Mouse (Mus musculus) layer of hippocampus, adult 2 months (tissue): ENCODE results near the gene Spty2d1. TPM values are rescaled to one million over a fixed set of nuclear protein-coding genes. Genes with fewer than 3 reads are reported as not detected.
A peak's percentile ranks its signal among the peaks of the same experiment; 100 is the strongest.

ENCODE experiments used
- DNase-seq, 2 experiments: peaks; one replicate each; pipeline ENCODE4 v3.0.0; 2022; ENCODE audit warnings: low spot score in 2 of 2
- H3K27ac ChIP-seq: fragments of 200-600 bp; 2 replicates; pipeline ENCODE4 v1.8.1; 2022
- H3K4me3 ChIP-seq: fragments of 200-600 bp; 2 replicates; pipeline ENCODE4 v1.8.1; 2022; ENCODE audit warnings: mild to moderate bottlenecking
- CTCF ChIP-seq: fragments of 200-600 bp; conservative IDR thresholded peaks from 2 replicates; pipeline ENCODE4 v1.8.1; 2022; ENCODE audit warnings: antibody characterized with exemption, mild to moderate bottlenecking, moderate library complexity
- total RNA-seq, 2 experiments: library from RNA; stranded (reverse); gene quantifications; 2 replicates each; pipeline ENCODE4 v1.2.3; 2021

The Spty2d1 gene
- total RNA-seq, 2 experiments from 2014 or later, result 15.4 to 16.0 TPM

GRCm38 (mm10) chr7:46962806-46963618, 45.2 kb downstream of the Spty2d1 start:
- peak; percentile 73 to 80 for DNase-seq
- TF ChIP-seq CTCF, result peak; percentile 87
- Histone ChIP-seq H3K27ac (no peak overlapping the region), H3K4me3 (no peak overlapping the region)

DNA sequence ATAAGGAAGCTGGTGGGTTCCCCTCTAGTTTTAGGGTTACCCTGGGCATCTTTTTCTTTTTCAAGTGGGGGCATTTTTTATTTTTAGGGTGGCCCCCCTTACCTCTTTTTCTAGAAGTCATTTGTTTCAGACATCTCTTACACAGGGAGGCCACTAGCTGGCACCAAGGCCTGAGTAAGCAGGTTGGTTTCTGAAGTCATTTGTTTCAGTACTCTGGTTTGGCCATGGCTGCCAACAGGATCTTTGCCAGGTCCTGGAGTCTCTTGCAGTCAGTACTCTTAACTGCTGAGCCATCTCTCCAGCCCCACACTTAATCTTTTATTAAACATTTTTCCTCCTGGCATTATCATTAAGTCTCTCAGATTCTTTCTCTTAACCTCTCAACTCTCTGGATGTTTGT, 46.1 kb downstream of the Spty2d1 start:
- Histone ChIP-seq H3K4me3 (no peak overlapping the region), H3K27ac (no peak overlapping the region)
- DNase-seq, result no peak
- no peak for TF ChIP-seq CTCF

DNA sequence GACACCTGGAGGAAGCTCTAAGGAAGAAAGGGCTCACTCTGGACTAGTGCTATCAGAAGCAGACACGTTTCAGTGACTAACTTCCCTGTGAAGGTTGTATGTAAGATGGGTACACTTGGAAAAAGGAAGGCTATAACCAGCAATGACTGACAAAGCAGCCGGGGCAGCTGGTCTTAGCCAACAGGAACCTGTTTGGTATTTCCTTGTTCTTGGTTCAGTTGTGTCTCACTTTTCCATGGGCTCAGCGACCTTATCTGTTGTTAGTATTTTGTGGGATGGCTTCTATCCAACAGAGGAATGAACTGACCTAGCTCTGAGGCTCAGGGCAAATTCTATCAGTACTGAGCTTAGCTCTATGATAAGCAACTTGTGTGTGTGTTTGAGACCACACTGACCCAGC, 47.2 kb downstream of the Spty2d1 start:
- no peak for DNase-seq
- Histone ChIP-seq H3K4me3 (no peak overlapping the region), H3K27ac (no peak overlapping the region)
- TF ChIP-seq CTCF, result no peak

GRCm38 (mm10) chr7:46958853-46959252, 49.4 kb downstream of the Spty2d1 start:
- DNase-seq, result no peak
- TF ChIP-seq CTCF, result no peak
- Histone ChIP-seq H3K27ac (peak overlapping the region; percentile 86), H3K4me3 (peak overlapping the region; percentile 86)

DNA sequence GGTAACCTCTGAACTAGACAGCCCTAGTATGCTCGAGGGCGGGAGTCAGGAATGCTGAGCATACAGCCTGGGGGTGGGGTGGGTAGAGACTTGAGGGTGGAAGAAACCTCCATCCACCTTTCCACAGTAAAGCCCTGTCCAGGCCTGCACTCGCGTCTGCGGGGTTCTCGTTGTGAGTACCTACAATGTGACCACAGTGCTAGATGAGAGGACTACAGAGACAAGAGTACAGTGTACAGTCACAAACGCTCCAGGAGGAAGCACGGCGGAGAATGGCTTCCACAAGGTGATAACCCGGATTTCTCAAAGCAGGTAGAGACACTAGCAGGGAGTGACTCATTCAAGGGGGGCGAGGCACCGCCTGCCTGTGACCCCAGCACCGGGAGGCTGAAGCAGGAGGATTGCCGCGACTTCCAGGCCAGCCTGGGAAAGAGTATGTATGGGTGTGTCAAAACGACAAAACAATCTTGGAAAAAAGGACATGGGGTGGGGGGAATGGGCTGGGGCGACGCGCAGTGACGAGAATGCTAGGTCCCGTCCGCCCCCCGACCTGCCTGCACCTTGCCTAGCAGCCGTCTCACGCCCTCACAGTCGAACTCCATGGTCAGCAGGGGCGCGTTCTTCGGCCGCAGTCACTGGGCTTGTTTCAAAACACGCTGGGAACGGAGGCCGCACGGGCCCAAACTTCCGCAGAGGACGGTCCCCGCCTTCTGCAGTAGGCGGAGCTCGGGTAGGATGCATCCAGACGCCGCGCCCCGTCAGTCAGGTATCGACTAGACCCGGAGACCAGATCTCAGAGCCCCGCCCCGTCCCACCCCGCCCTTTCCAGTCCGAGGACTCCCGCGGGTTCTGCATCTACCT, 50.1 kb downstream of the Spty2d1 start, which contains the start of gene Uevld:
Uevld (minus strand) TSS at position 697 of the 861 bp plus-strand sequence.
- TF ChIP-seq CTCF, result no peak
- peak within 1 kb of the TSS; percentile 86 for H3K27ac ChIP-seq
- H3K4me3 ChIP-seq, result peak within 1 kb of the TSS; percentile 86
- peak; percentile 92 for DNase-seq

Other genes with a start within 250 kb of the Spty2d1 start
- 10 to 100 TPM; 14.0 to 14.2 TPM for gene Hps5, start 212.3 kb downstream of the Spty2d1 start, total RNA-seq
- 10 to 100 TPM; 35.0 to 36.1 TPM for gene Gtf2h1, start 212.3 kb downstream of the Spty2d1 start, total RNA-seq
- gene Ldha, start 166.9 kb downstream of the Spty2d1 start, total RNA-seq, result 100 to 1,000 TPM; 280 to 297 TPM
- gene Ldhc, start 147.2 kb downstream of the Spty2d1 start, total RNA-seq, result not detected
- 10 to 100 TPM; 75.8 to 77.9 TPM for gene Tsg101, start 88.4 kb downstream of the Spty2d1 start, total RNA-seq
- gene Uevld, start 49.9 kb downstream of the Spty2d1 start, total RNA-seq, result 10 to 100 TPM; 14.5 to 15.7 TPM
- not detected for gene Gm9999, start 24.8 kb downstream of the Spty2d1 start, total RNA-seq
- 10 to 100 TPM in 1 of 2 experiments, 1 to 10 TPM in 1; 9.8 to 14.0 TPM for gene Tmem86a, start 42.2 kb upstream of the Spty2d1 start, total RNA-seq
- gene Ptpn5, start 125.3 kb upstream of the Spty2d1 start, total RNA-seq, result 100 to 1,000 TPM; 104 to 107 TPM
- not detected for gene Mrgpra6, start 196.5 kb upstream of the Spty2d1 start, total RNA-seq
- not detected for gene Mrgpra9, start 244.4 kb upstream of the Spty2d1 start, total RNA-seq